Mouse (Mus musculus): ENCODE measurements around the gene Gas2l2.

Gene Gas2l2

GRCm38 (mm10) chr11:83394802-83395439, 34.3 kb downstream of the Gas2l2 start:
- no peak for DNase-seq (ENCODE audit: low read depth)

GRCm38 (mm10) chr11:83393062-83393461, 36.2 kb downstream of the Gas2l2 start:
- DNase-seq (ENCODE audit: low read depth): no peak

GRCm38 (mm10) chr11:83383532-83383887, 45.7 kb downstream of the Gas2l2 start:
- no peak for DNase-seq (ENCODE audit: low read depth)

- DNase-seq (ENCODE audit: low read depth): peak; percentile 23
Observed at GRCm38 (mm10) chr11:83382876-83383531, 46.3 kb downstream of the Gas2l2 start.

- DNase-seq (ENCODE audit: low read depth): no peak
Observed at GRCm38 (mm10) chr11:83379745-83380341, 49.4 kb downstream of the Gas2l2 start.
